Comparison of ENCODE assay signal across 9 mouse cellular contexts in genomic region chr7:41598615-41599014, GRCm38 (mm10). TPM values are rescaled to one million over a fixed set of nuclear protein-coding genes. Genes with fewer than 3 reads are reported as not detected.
DNase-seq lines count a peak whose midpoint lies in the region; ATAC-seq and TF ChIP-seq lines count a peak whose summit lies in the region.
"Had no signal": no experiment of that assay in that cellular context is flagged by ENCODE, and none has a peak within 500 bp of the region (broad histone marks: within the 10 kb centered on the region; RNA-seq: fewer than 3 reads in every experiment).

No protein-coding gene starts in this region.

- H3K4me3 ChIP-seq in layer of hippocampus, adult 2 months = peak overlapping the region; percentile 84
- H3K4me3 ChIP-seq in embryonic facial prominence, embryonic 10.5 days = peak overlapping the region; percentile 67
- peak overlapping the region; percentile 69 for H3K4me3 ChIP-seq in hindbrain, embryonic 16.5 days (ENCODE audit: low read length)
- H3K4me3 ChIP-seq in midbrain, embryonic 16.5 days (ENCODE audit: low read depth, low read length) = peak overlapping the region; percentile 68

- H3K4me2 ChIP-seq in hindbrain, embryonic 16.5 days (ENCODE audit: low read length) = peak overlapping the region; percentile 85
- H3K4me2 ChIP-seq in midbrain, embryonic 16.5 days (ENCODE audit: low read length) = peak overlapping the region; percentile 61

- no peaks in the 10 kb centered on the region for H3K9me3 ChIP-seq in embryonic facial prominence, embryonic 10.5 days
- no peaks in the 10 kb centered on the region for H3K9me3 ChIP-seq in hindbrain, embryonic 16.5 days (ENCODE audit: control insufficient read depth, low read length)
- H3K9me3 ChIP-seq in midbrain, embryonic 16.5 days (replicated peaks; ENCODE audit: control insufficient read depth, low read length, poor library complexity, severe bottlenecking) = no peaks in the 10 kb centered on the region

- peak overlapping the region; percentile 80 for H3K9ac ChIP-seq in hindbrain, embryonic 16.5 days (ENCODE audit: low read depth, low read length)
- peak overlapping the region; percentile 68; the same call in 1 of the 2 replicates for H3K9ac ChIP-seq in midbrain, embryonic 16.5 days (ENCODE audit: low read depth, low read length)

- no peaks in the 10 kb centered on the region for H3K27me3 ChIP-seq in embryonic facial prominence, embryonic 10.5 days (replicated peaks; ENCODE audit: low read depth, poor library complexity, severe bottlenecking)
- no peaks in the 10 kb centered on the region for H3K27me3 ChIP-seq in hindbrain, embryonic 16.5 days (replicated peaks; ENCODE audit: control insufficient read depth, insufficient read depth, low read length)
- H3K27me3 ChIP-seq in midbrain, embryonic 16.5 days (ENCODE audit: control insufficient read depth, insufficient read depth, low read depth, low read length) = no peaks in the 10 kb centered on the region

- peaks cover 15% of the 10 kb centered on the region for H3K36me3 ChIP-seq in embryonic facial prominence, embryonic 10.5 days (replicated peaks)
- no peaks in the 10 kb centered on the region for H3K36me3 ChIP-seq in hindbrain, embryonic 16.5 days (ENCODE audit: control insufficient read depth, insufficient read depth, low read length)
- H3K36me3 ChIP-seq in midbrain, embryonic 16.5 days (ENCODE audit: control insufficient read depth, insufficient read depth, low read length) = no peaks in the 10 kb centered on the region

- TF ChIP-seq CTCF in layer of hippocampus, adult 2 months (conservative IDR thresholded peaks at IDR 0.05) = no peak

- 48% methylated on average over 5 of the region's 5 CpGs for WGBS in embryonic facial prominence, embryonic 10.5 days
- WGBS in hindbrain, embryonic 16.5 days = 47% methylated on average over 5 of the region's 5 CpGs
- 56% methylated on average over 5 of the region's 5 CpGs for WGBS in midbrain, embryonic 16.5 days

- ATAC-seq in hindbrain, embryonic 16.5 days = peak; percentile 29
- ATAC-seq in midbrain, embryonic 16.5 days = peak; percentile 43

- peaks cover 4% of the 10 kb centered on the region; the same call in 1 of the 2 replicates for H3K4me1 ChIP-seq in embryonic facial prominence, embryonic 10.5 days
- H3K4me1 ChIP-seq in hindbrain, embryonic 16.5 days (ENCODE audit: control insufficient read depth, insufficient read depth, low read depth, low read length) = peaks cover 7% of the 10 kb centered on the region
- H3K4me1 ChIP-seq in midbrain, embryonic 16.5 days (ENCODE audit: control insufficient read depth, insufficient read depth, low read length) = peaks cover 16% of the 10 kb centered on the region

- no peak for DNase-seq in layer of hippocampus, adult 2 months (ENCODE audit: low spot score in 2 of 2)
- no peak for DNase-seq in layer of hippocampus, adult 18-20 months (ENCODE audit: low spot score in 2 of 2)
- DNase-seq in embryonic facial prominence, embryonic 10.5 days (ENCODE audit: low spot score) = no peak
- no peak for DNase-seq in spleen, postnatal 36 days (ENCODE audit: low spot score in 2 of 2)
- no peak for DNase-seq in adrenal gland, postnatal 25 days
- DNase-seq in c-Kit-positive CD71-positive TER-119-positive erythroid progenitor cells, embryonic 14.5 days (ENCODE audit: low spot score) = no peak

- peak overlapping the region; percentile 79 for H3K27ac ChIP-seq in layer of hippocampus, adult 2 months
- peak overlapping the region; percentile 79 for H3K27ac ChIP-seq in embryonic facial prominence, embryonic 10.5 days (replicated peaks)
- H3K27ac ChIP-seq in hindbrain, embryonic 16.5 days (ENCODE audit: low read depth, low read length) = 0 out of 2 replicates have a peak overlapping the region, but pooled peaks have one; percentile 63
- H3K27ac ChIP-seq in midbrain, embryonic 16.5 days (ENCODE audit: low read length) = peak overlapping the region; percentile 73

RNA-seq across cellular contexts. Expression of gene 2610021A01Rik, which starts 0.4 kb away (rescaled TPM):
- 10 to 100 TPM; 33.8 to 36.3 TPM for total RNA-seq in layer of hippocampus, adult 2 months (2021)
- total RNA-seq in layer of hippocampus, adult 18-20 months (2021) = 10 to 100 TPM; 36.3 to 37.0 TPM
- polyA plus RNA-seq in embryonic facial prominence, embryonic 10.5 days (2016; fragmentation: Nextera tagmentation; extraction: Ambion mirVana) = 12.8 and 16.3 TPM in 2 replicates
- 11.7 and 13.3 TPM in 2 replicates for polyA plus RNA-seq in hindbrain, embryonic 16.5 days (2015; fragmentation: Nextera tagmentation; extraction: Ambion mirVana)
- polyA plus RNA-seq in midbrain, embryonic 16.5 days (2015; fragmentation: Nextera tagmentation; extraction: Ambion mirVana) = 15.6 and 16.5 TPM in 2 replicates
- total RNA-seq in adrenal gland, postnatal 25 days (2021) = 16.4 and 19.0 TPM in 2 replicates

RNA-seq across cellular contexts. Expression of gene Gm6871, which starts 25.2 kb away (rescaled TPM):
- not detected for total RNA-seq in layer of hippocampus, adult 2 months (2021)
- not detected for total RNA-seq in layer of hippocampus, adult 18-20 months (2021)
- 0.28 TPM in 1 of 2 replicates, not detected in the other for polyA plus RNA-seq in embryonic facial prominence, embryonic 10.5 days (2016; fragmentation: Nextera tagmentation; extraction: Ambion mirVana)
- polyA plus RNA-seq in hindbrain, embryonic 16.5 days (2015; fragmentation: Nextera tagmentation; extraction: Ambion mirVana) = not detected in 2 replicates
- not detected in 2 replicates for polyA plus RNA-seq in midbrain, embryonic 16.5 days (2015; fragmentation: Nextera tagmentation; extraction: Ambion mirVana)
- total RNA-seq in adrenal gland, postnatal 25 days (2021) = 0.73 TPM in 1 of 2 replicates, not detected in the other
- total RNA-seq: hematopoietic stem cell, adult 5-6 weeks had no signal

RNA-seq across cellular contexts. Expression of gene Zfp788, which starts 34.4 kb away (rescaled TPM):
- total RNA-seq in layer of hippocampus, adult 2 months (2021) = 10 to 100 TPM; 32.2 to 36.0 TPM
- 10 to 100 TPM; 34.7 to 35.4 TPM for total RNA-seq in layer of hippocampus, adult 18-20 months (2021)
- polyA plus RNA-seq in embryonic facial prominence, embryonic 10.5 days (2016; fragmentation: Nextera tagmentation; extraction: Ambion mirVana) = 11.6 and 13.6 TPM in 2 replicates
- 23.4 and 23.7 TPM in 2 replicates for polyA plus RNA-seq in hindbrain, embryonic 16.5 days (2015; fragmentation: Nextera tagmentation; extraction: Ambion mirVana)
- polyA plus RNA-seq in midbrain, embryonic 16.5 days (2015; fragmentation: Nextera tagmentation; extraction: Ambion mirVana) = 25.0 and 25.5 TPM in 2 replicates
- 14.2 and 17.5 TPM in 2 replicates for total RNA-seq in adrenal gland, postnatal 25 days (2021)
